1 mouse cellular context compared by ENCODE assay signal in the genomic region with DNA sequence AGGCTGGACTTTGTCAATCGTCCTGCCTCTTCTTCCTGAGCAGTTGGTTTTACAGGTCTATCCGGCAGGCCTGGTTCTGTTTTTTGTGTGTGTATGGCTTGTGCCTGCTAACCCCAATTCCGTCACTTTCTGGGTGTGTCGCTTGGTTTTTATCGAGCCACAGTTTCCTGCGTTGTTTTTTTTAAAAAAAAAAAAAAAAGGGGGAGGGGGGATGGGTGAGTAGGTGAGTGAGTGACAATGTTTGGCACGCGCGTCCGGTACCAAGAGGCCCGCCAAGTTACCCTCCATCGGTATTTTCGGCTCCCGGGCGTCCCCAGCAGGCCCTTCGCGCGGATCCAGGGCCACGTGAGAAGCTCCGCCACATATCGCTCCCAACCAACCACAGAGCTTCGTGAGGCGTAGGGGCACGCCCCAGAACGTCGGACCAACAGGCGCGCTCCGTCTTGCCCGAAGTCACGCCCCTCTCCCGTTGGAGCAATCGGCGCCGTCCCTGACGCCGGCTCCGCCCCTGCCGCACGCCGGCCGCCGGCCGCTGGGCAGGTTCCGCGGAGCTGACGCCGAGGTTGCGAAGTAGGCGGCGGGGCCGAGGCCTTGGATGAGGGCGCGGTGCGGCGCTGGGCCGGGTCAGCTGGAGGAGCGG.
TF ChIP-seq lines count a peak whose summit lies in the region.

Tatdn2 (plus strand) TSS at position 469 of the 640 bp plus-strand sequence.

TF ChIP-seq in MEL, 35 proteins besides CTCF, POLR2A, EP300 and RAD21 (continued from another document):
- TF ChIP-seq SMC3 (IDR thresholded peaks at IDR 0.05; ENCODE audit: low read depth, low read length) (no peak), ELF1 (IDR thresholded peaks at IDR 0.05; ENCODE audit: low read depth, low read length) (0 out of 2 replicates have a peak, but pooled peaks have one; percentile 1), ETS1 (IDR thresholded peaks at IDR 0.05; ENCODE audit: low read depth, low read length) (peak; percentile 95), GATA1 (IDR thresholded peaks at IDR 0.05; ENCODE audit: low read depth, low read length) (peak; percentile 74), MYC (IDR thresholded peaks at IDR 0.05; ENCODE audit: low read depth, low read length) (peak; percentile 88; the same call in 1 of the 2 replicates), ZMIZ1 (IDR thresholded peaks at IDR 0.05; ENCODE audit: low read depth, low read length) (peak; percentile 58), E2F4 (IDR thresholded peaks at IDR 0.05; ENCODE audit: borderline replicate concordance, low read depth, low read length) (peak; percentile 74; the same call in 1 of the 2 replicates), TBP (IDR thresholded peaks at IDR 0.05; ENCODE audit: low read depth, low read length) (peak; percentile 55; the same call in 1 of the 2 replicates), POLR2AphosphoS5 (IDR thresholded peaks at IDR 0.05; ENCODE audit: borderline replicate concordance, low read depth, low read length) (no peak), USF2 (IDR thresholded peaks at IDR 0.05; ENCODE audit: borderline replicate concordance in 1 of 2, insufficient read depth in 1 of 2, low read depth in 1 of 2, low read length in 2 of 2) (no peak), MYB (IDR thresholded peaks at IDR 0.05; ENCODE audit: low read depth, low read length) (0 out of 2 replicates have a peak, but pooled peaks have one; percentile 54), CHD1 (IDR thresholded peaks at IDR 0.05; ENCODE audit: low read depth, low read length) (no peak; the same call in 1 of the 2 replicates)
